Mouse (Mus musculus) limb, embryonic 13.5 days (tissue): ENCODE measurements around the gene C1qtnf9. TPM values are rescaled to one million over a fixed set of nuclear protein-coding genes. Genes with fewer than 3 reads are reported as not detected.

Experiments
- ATAC-seq: fragments of 200-750 bp; cut with Nextera tagmentation; 2 replicates; pipeline ENCODE4 v1.8.0; 2017; ENCODE audit warnings: low read depth, moderate number of reproducible peaks, moderate TSS enrichment; ENCODE audit not compliant: low FRiP score
- H3K27ac ChIP-seq: fragments of 300-500 bp; sonication (generic); 2 replicates; pipeline ENCODE4 v1.5.1; 2015; ENCODE audit warnings: inconsistent platforms, mild to moderate bottlenecking, moderate library complexity
- H3K27me3 ChIP-seq: fragments of 300-500 bp; sonication (generic); 2 replicates; pipeline ENCODE4 v1.6.1; 2015; ENCODE audit warnings: mild to moderate bottlenecking, inconsistent platforms
- H3K36me3 ChIP-seq: fragments of 300-500 bp; sonication (generic); 2 replicates; pipeline ENCODE4 v1.6.1; 2015; ENCODE audit warnings: inconsistent platforms, mild to moderate bottlenecking, moderate library complexity
- H3K4me1 ChIP-seq: fragments of 300-500 bp; sonication (generic); 2 replicates; pipeline ENCODE4 v1.6.1; 2015; ENCODE audit warnings: inconsistent platforms
- H3K4me2 ChIP-seq: fragments of 300-500 bp; sonication (generic); replicated peaks from 2 replicates; pipeline ENCODE4 v1.6.1; 2015; ENCODE audit warnings: inconsistent platforms, mild to moderate bottlenecking, moderate library complexity
- H3K4me3 ChIP-seq: fragments of 300-500 bp; sonication (generic); 2 replicates; pipeline ENCODE4 v1.5.1; 2015; ENCODE audit warnings: moderate library complexity, mild to moderate bottlenecking, inconsistent platforms
- H3K9ac ChIP-seq: fragments of 300-500 bp; sonication (generic); 2 replicates; pipeline ENCODE4 v1.6.1; 2015; ENCODE audit warnings: mild to moderate bottlenecking, inconsistent platforms
- H3K9me3 ChIP-seq: fragments of 300-500 bp; sonication (generic); 2 replicates; pipeline ENCODE4 v1.6.1; 2016; ENCODE audit warnings: inconsistent platforms
- WGBS: fragments of 180-500 bp; shearing (Covaris S2); methylation state at CpG from one replicate; pipeline ENCODE4 v1.1.7; 2015; 5-methylcytosine and 5-hydroxymethylcytosine counted together
- polyA plus RNA-seq: library from polyadenylated mRNA; unstranded; fragments of >200 nt; fragmentation: Nextera tagmentation; extraction: Ambion mirVana; gene quantifications from 2 replicates; pipeline ENCODE4 v1.2.1, GENCODE M21; 2015

Gene C1qtnf9
- polyA plus RNA-seq, 1 experiment from 2014 or later = 1.6 TPM

GRCm38 (mm10) chr14:60738434-60738938, 29.4 kb upstream of the C1qtnf9 start:
- Histone ChIP-seq H3K27me3 (no peaks in the 10 kb centered on the region), H3K4me3 (no peak overlapping the region), H3K4me2 (no peak overlapping the region), H3K9me3 (no peaks in the 10 kb centered on the region), H3K9ac (no peak overlapping the region), H3K27ac (peak overlapping the region; percentile 67), H3K36me3 (no peaks in the 10 kb centered on the region), H3K4me1 (peaks cover 74% of the 10 kb centered on the region)
- WGBS = 53% methylated on average over 10 of the region's 10 CpGs
- ATAC-seq = no peak

GRCm38 (mm10) chr14:60739155-60739554, 28.8 kb upstream of the C1qtnf9 start:
- H3K4me3 ChIP-seq = no peak overlapping the region
- H3K27me3 ChIP-seq = no peaks in the 10 kb centered on the region
- no peak overlapping the region for H3K9ac ChIP-seq
- 2% methylated on average over 8 of the region's 9 CpGs for WGBS
- peak; percentile 59 for ATAC-seq
- no peaks in the 10 kb centered on the region for H3K36me3 ChIP-seq
- H3K27ac ChIP-seq = no peak overlapping the region
- no peaks in the 10 kb centered on the region for H3K9me3 ChIP-seq
- no peak overlapping the region for H3K4me2 ChIP-seq
- H3K4me1 ChIP-seq = peaks cover 68% of the 10 kb centered on the region

- no peak overlapping the region for H3K4me2 ChIP-seq
- no peaks in the 10 kb centered on the region for H3K9me3 ChIP-seq
- H3K9ac ChIP-seq = no peak overlapping the region
- WGBS = 53% methylated on average over 12 of the region's 12 CpGs
- H3K36me3 ChIP-seq = no peaks in the 10 kb centered on the region
- H3K4me1 ChIP-seq = peaks cover 68% of the 10 kb centered on the region
- no peak for ATAC-seq
- peak overlapping the region; percentile 70; the same call in 1 of the 2 replicates for H3K27ac ChIP-seq
- no peaks in the 10 kb centered on the region for H3K27me3 ChIP-seq
- H3K4me3 ChIP-seq = no peak overlapping the region
Observed at GRCm38 (mm10) chr14:60739616-60740015, 28.3 kb upstream of the C1qtnf9 start.

GRCm38 (mm10) chr14:60740507-60740906, 27.4 kb upstream of the C1qtnf9 start:
- H3K36me3 ChIP-seq = no peaks in the 10 kb centered on the region
- H3K4me2 ChIP-seq = no peak overlapping the region
- WGBS = 83% methylated on average over 5 of the region's 5 CpGs
- H3K27me3 ChIP-seq = no peaks in the 10 kb centered on the region
- H3K9ac ChIP-seq = no peak overlapping the region
- H3K9me3 ChIP-seq = no peaks in the 10 kb centered on the region
- no peak overlapping the region for H3K27ac ChIP-seq
- H3K4me1 ChIP-seq = peaks cover 64% of the 10 kb centered on the region
- no peak for ATAC-seq
- H3K4me3 ChIP-seq = no peak overlapping the region

DNA sequence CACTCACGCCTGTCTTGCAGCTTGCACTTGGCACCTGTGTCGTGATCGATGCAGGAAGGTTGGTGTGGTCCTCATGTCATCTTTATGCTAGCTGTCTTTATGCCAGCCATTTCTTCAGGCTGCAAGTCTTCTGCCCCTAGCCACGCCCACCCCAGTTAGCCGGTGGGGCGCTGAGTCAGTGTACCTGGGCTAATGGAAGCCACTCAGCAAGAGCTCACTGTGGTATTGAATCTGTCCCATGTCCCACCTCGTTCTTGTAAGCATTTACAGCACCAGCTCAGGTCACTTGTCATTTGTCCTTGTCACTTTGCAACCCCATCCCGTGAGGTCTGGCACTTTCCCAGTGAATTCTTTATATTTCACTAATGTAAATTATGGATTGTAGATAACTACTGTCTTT, 26.9 kb upstream of the C1qtnf9 start:
- Histone ChIP-seq H3K4me1 (peaks cover 62% of the 10 kb centered on the region), H3K27me3 (no peaks in the 10 kb centered on the region), H3K27ac (peak overlapping the region; percentile 28; the same call in 1 of the 2 replicates), H3K4me2 (no peak overlapping the region), H3K9ac (no peak overlapping the region), H3K9me3 (no peaks in the 10 kb centered on the region), H3K4me3 (no peak overlapping the region), H3K36me3 (0 out of 2 replicates have a peak, but pooled peaks cover 2% of the 10 kb centered on the region)
- WGBS = 69% methylated on average over 8 of the region's 8 CpGs
- no peak for ATAC-seq

GRCm38 (mm10) chr14:60741490-60741981, 26.4 kb upstream of the C1qtnf9 start:
- no peaks in the 10 kb centered on the region for H3K9me3 ChIP-seq
- no peak overlapping the region for H3K9ac ChIP-seq
- no peaks in the 10 kb centered on the region for H3K27me3 ChIP-seq
- H3K4me1 ChIP-seq = peaks cover 57% of the 10 kb centered on the region
- no peak for ATAC-seq
- no peak overlapping the region for H3K4me2 ChIP-seq
- H3K36me3 ChIP-seq = 0 out of 2 replicates have a peak, but pooled peaks cover 5% of the 10 kb centered on the region
- 54% methylated on average over 6 of the region's 6 CpGs for WGBS
- no peak overlapping the region for H3K4me3 ChIP-seq
- peak overlapping the region; percentile 28; the same call in 1 of the 2 replicates for H3K27ac ChIP-seq

- peaks cover 36% of the 10 kb centered on the region for H3K4me1 ChIP-seq
- no peak overlapping the region for H3K4me3 ChIP-seq
- no peaks in the 10 kb centered on the region for H3K9me3 ChIP-seq
- no peak overlapping the region for H3K27ac ChIP-seq
- H3K4me2 ChIP-seq = no peak overlapping the region
- no peaks in the 10 kb centered on the region for H3K27me3 ChIP-seq
- no peak overlapping the region for H3K9ac ChIP-seq
- no peak for ATAC-seq
- WGBS = 78% methylated on average over 9 of the region's 9 CpGs
- peaks cover 12% of the 10 kb centered on the region; the same call in 1 of the 2 replicates for H3K36me3 ChIP-seq
Observed at GRCm38 (mm10) chr14:60743681-60744080, 24.3 kb upstream of the C1qtnf9 start.

DNA sequence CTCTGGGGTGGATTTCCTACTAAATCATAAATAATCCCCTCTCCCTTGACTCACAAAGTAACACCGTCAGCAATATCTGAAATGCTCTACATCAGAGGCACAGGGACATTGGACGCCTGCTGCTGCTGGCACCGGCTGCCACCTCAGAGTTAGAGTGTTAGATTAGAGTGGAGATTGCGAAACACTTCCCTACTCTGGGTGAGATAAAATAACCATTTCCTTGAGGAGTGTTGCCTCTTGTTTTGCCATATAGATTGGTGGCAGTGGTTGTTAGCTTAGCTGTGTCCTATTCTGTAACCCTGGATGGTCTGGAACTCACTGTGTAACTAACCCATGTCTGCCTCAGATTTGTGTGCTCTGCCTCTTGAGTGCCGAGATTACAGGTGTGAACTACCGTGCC, 22.7 kb upstream of the C1qtnf9 start:
- Histone ChIP-seq H3K9me3 (no peaks in the 10 kb centered on the region), H3K9ac (no peak overlapping the region), H3K36me3 (peaks cover 12% of the 10 kb centered on the region; the same call in 1 of the 2 replicates), H3K27ac (no peak overlapping the region), H3K4me2 (no peak overlapping the region), H3K4me3 (no peak overlapping the region), H3K4me1 (peaks cover 26% of the 10 kb centered on the region), H3K27me3 (no peaks in the 10 kb centered on the region)
- WGBS = 77% methylated on average over 6 of the region's 6 CpGs
- ATAC-seq = no peak

DNA sequence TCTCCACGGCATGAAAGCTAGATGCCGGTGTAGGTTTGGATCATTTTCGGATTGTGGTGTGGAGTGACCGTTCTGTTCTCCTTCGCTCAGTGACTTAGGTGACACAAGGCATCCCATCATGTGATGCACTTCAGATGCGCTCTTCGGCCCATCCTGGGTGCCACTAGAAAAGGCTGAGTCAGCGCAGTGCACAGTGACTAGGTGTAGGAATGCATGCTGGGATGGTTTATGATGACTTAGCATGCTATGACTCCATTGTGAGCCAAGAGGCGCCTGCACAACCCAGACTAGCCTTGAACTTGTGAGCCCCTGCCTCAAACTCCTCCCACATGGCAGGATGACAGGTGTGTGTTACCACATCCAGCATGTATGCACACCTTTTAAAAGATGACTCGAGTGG, 21.8 kb upstream of the C1qtnf9 start:
- no peaks in the 10 kb centered on the region for H3K9me3 ChIP-seq
- no peak overlapping the region for H3K9ac ChIP-seq
- ATAC-seq = no peak
- peaks cover 15% of the 10 kb centered on the region; the same call in 1 of the 2 replicates for H3K36me3 ChIP-seq
- H3K27ac ChIP-seq = no peak overlapping the region
- H3K4me3 ChIP-seq = no peak overlapping the region
- no peaks in the 10 kb centered on the region for H3K27me3 ChIP-seq
- peaks cover 17% of the 10 kb centered on the region for H3K4me1 ChIP-seq
- 93% methylated on average over 10 of the region's 10 CpGs for WGBS
- no peak overlapping the region for H3K4me2 ChIP-seq

DNA sequence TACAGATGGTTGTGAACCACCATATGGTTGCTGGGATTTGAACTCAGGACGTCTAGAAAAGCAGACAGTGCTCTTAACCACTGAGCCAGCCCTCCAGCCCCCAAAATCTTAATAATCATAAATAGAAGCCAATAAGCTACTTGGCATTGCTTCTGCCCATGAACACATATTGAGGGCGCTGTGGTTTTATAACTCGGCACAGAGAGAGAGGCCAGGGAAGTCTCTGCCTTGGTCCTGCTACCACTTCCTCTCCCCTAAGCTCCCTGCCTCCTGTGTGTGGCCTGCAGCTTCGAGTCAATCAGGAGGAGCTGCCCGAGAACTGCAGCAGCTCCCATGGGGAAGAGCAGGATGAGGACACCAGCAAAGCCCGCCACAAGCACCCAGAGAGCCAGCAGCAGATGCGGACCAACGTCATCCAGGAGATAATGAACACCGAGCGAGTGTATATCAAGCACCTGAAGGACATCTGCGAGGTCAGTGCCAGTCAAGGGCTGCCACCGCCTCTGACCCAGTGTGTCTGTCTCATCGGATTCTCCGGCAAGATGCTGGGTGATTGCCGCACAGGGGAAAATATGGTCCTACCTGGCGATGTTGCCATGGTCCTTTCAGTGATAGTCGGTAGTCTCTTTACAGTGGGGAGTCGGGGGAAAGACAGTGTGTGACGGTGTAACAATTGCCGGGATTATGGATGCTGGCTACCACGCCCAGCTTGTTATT, 20.6 kb upstream of the C1qtnf9 start:
- no peak overlapping the region for H3K9ac ChIP-seq
- H3K4me1 ChIP-seq = peaks cover 5% of the 10 kb centered on the region
- WGBS = 91% methylated on average over 21 of the region's 21 CpGs
- no peaks in the 10 kb centered on the region for H3K27me3 ChIP-seq
- peaks cover 20% of the 10 kb centered on the region; the same call in 1 of the 2 replicates for H3K36me3 ChIP-seq
- ATAC-seq = no peak
- H3K9me3 ChIP-seq = no peaks in the 10 kb centered on the region
- H3K4me2 ChIP-seq = no peak overlapping the region
- H3K27ac ChIP-seq = no peak overlapping the region
- H3K4me3 ChIP-seq = no peak overlapping the region

GRCm38 (mm10) chr14:60749880-60750279, 18.1 kb upstream of the C1qtnf9 start:
- Histone ChIP-seq H3K4me1 (no peaks in the 10 kb centered on the region), H3K27me3 (no peaks in the 10 kb centered on the region), H3K27ac (no peak overlapping the region), H3K4me3 (no peak overlapping the region), H3K36me3 (peaks cover 20% of the 10 kb centered on the region; the same call in 1 of the 2 replicates), H3K9me3 (no peaks in the 10 kb centered on the region), H3K4me2 (no peak overlapping the region), H3K9ac (no peak overlapping the region)
- WGBS = 84% methylated on average over 12 of the region's 12 CpGs
- no peak for ATAC-seq

- H3K27ac ChIP-seq = no peak overlapping the region
- 93% methylated on average over 16 of the region's 16 CpGs for WGBS
- H3K9me3 ChIP-seq = no peaks in the 10 kb centered on the region
- H3K4me3 ChIP-seq = no peak overlapping the region
- peaks cover 22% of the 10 kb centered on the region; the same call in 1 of the 2 replicates for H3K36me3 ChIP-seq
- H3K27me3 ChIP-seq = no peaks in the 10 kb centered on the region
- H3K9ac ChIP-seq = no peak overlapping the region
- ATAC-seq = no peak
- H3K4me2 ChIP-seq = no peak overlapping the region
- H3K4me1 ChIP-seq = no peaks in the 10 kb centered on the region
Observed at GRCm38 (mm10) chr14:60751581-60751980, 16.4 kb upstream of the C1qtnf9 start.
